Comparison of ENCODE assay signal across 18 mouse cellular contexts in the genomic region with DNA sequence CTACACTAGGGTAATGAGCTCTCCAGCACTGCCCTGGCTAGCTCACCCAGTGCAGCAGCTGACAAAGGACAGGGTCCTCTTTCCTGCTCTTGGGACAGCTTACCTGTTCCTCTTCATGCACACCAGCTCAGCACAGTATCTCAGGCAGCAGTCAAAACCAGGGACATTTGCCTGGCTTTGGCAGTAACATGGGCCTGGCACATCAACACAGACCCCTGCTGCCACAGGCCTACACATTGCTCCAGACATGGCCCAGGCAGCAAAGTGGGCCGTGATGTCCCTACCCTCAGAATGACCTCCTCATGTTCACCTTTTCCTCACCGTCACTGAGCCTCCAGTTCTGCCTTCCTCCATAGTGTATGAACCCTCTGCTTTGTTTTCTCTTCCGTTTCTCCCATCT. TPM values are rescaled to one million over a fixed set of nuclear protein-coding genes. Genes with fewer than 3 reads are reported as not detected.
"Had no signal": no experiment of that assay in that cellular context is flagged by ENCODE, and none has a peak within 500 bp of the region (broad histone marks: within the 10 kb centered on the region; RNA-seq: fewer than 3 reads in every experiment).

No protein-coding gene starts in this region.

- H3K4me1 ChIP-seq: limb, embryonic 13.5 days; midbrain, embryonic 10.5 days; neural tube, embryonic 12.5 days had no signal

- H3K9me3 ChIP-seq: limb, embryonic 13.5 days; midbrain, embryonic 10.5 days; neural tube, embryonic 12.5 days had no signal

- H3K27me3 ChIP-seq: limb, embryonic 13.5 days; neural tube, embryonic 12.5 days had no signal

- DNase-seq: kidney, postnatal 4 days; left cerebral cortex, postnatal 4 days; lung, adult 18-20 months; midbrain, embryonic 14.5 days; thymus, adult 18-20 months; thymus, postnatal 25 days had no signal

- H3K27ac ChIP-seq: kidney, postnatal 0 days; layer of hippocampus, adult 2 months; limb, embryonic 13.5 days; liver, embryonic 14.5 days; midbrain, embryonic 10.5 days; neural tube, embryonic 12.5 days; stomach, postnatal 0 days had no signal

- H3K4me3 ChIP-seq: layer of hippocampus, adult 2 months; limb, embryonic 13.5 days; midbrain, embryonic 10.5 days; neural tube, embryonic 12.5 days had no signal

RNA-seq across cellular contexts. Expression of a gene that starts 49.5 kb away (rescaled TPM):
- total RNA-seq: layer of hippocampus, adult 2 months; layer of hippocampus, postnatal 10 days; left cerebral cortex, postnatal 4 days; liver, adult 2 months; monocyte, adult 5-6 weeks; neutrophil, adult 5-6 weeks had no signal
- polyA plus RNA-seq: kidney, postnatal 0 days; limb, embryonic 13.5 days; liver, adult 2 months; lung, embryonic 16.5 days; midbrain, embryonic 10.5 days; midbrain, embryonic 14.5 days; neural tube, embryonic 12.5 days; stomach, postnatal 0 days had no signal
